Mouse (Mus musculus) small intestine, adult 2 months (tissue): Measurements from ENCODE around the gene S100a10.

ENCODE experiments used
- CTCF ChIP-seq: fragments of 200-500 bp; IDR thresholded peaks from 2 replicates; pipeline ENCODE4 v1.5.1; 2012; ENCODE audit warnings: low read depth, mild to moderate bottlenecking, control low read depth, inconsistent platforms, low read length, moderate library complexity, mixed read lengths; ENCODE audit not compliant: insufficient replicate concordance, insufficient read length; ENCODE audit errors: extremely low read depth
- POLR2A ChIP-seq: fragments of 200-500 bp; IDR thresholded peaks from 2 replicates; pipeline ENCODE4 v1.6.1; 2012; ENCODE audit warnings: low read depth, mild to moderate bottlenecking, control low read depth, inconsistent platforms, low read length, moderate library complexity

- TF ChIP-seq CTCF (no peak), POLR2A (no peak)
These were observed 1.6 kb upstream of the S100a10 start for GRCm38 (mm10) chr3:93553311-93553710.
